Mouse (Mus musculus) left cerebral cortex, postnatal 25 days (tissue): ENCODE data around the gene Gm973. TPM values are rescaled to one million over a fixed set of nuclear protein-coding genes. Genes with fewer than 3 reads are reported as not detected.
A peak's percentile ranks its signal among the peaks of the same experiment; 100 is the strongest.

ENCODE experiments used
- DNase-seq, 2 experiments: peaks; one replicate each; pipeline ENCODE4 v3.0.0; 2022; ENCODE audit warnings: low spot score in 2 of 2, mixed read lengths in 1 of 2
- intact Hi-C: fragments of 180-260 bp; cut with DNase I; formaldehyde crosslinking; loops from one replicate; pipeline ENCODE4 v1.15.1; 2025
- total RNA-seq, 2 experiments: library from RNA; stranded (reverse); gene quantifications; 2 replicates each; pipeline ENCODE4 v1.2.3; 2021

Gm973 gene
- total RNA-seq, 2 experiments from 2014 or later = 8.3 to 9.2 TPM

DNA sequence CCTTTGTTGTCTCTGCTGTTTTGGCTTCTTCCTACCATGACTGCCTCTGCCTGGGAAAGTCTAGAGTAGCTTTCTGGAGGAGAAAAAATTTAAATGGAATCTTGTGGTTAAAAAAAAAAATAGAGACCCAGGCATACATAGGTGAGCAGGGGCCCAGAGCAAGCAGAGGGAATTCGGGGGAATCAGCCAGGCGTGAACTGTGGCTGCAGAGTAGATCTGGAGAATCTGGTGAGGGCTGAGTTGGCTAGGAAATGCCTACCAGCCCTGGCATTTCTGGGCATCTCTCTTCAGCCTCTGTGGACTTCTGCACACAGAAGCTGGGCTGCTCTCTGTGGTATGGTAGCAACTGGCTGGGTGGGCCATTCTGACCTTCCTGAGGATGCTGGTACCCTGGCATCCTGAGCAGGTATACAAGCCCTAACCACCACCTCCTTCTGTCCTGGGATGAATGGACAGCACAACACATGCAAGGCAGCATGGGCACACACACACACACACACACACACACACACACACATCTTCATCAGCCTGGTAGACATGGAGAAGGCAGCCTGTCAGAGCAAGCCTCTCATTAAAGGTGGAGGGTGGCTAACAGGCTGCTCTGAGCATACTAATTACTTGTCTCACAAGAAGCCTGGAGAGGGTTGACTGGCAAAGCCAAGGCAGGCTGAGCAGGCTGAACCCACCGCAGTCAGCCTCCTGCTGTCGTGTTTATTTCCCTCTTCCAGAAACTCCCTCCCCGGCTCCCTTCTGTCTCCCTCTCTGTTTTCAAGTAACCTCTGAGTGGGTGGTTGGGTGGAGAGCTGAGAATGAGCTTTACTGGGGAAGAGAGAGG is 19.1 kb downstream of the Gm973 start:
- DNase-seq = peak; percentile 35 to 69
- intact Hi-C loops = no loop called here

DNA sequence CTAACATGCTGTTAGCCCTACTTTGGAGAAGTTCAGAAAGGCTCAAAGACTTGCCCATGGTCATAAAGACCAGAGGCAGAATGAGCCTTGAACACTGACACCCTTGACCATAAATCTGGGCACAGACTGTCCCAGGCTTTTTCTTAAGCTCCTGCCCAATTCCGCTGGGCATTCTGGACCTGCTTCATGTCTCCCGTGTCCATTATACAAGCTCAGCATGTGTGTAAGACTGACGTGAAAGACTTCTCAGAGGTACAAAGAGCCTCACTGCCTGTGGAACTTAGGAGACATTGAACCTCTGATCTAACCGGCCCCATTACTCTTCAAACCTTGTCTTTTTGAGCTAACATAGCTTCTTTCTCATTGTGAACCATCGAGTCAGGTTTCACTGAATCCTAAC is 22.3 kb downstream of the Gm973 start:
- intact Hi-C loops = no loop called here
- DNase-seq = no peak

DNA sequence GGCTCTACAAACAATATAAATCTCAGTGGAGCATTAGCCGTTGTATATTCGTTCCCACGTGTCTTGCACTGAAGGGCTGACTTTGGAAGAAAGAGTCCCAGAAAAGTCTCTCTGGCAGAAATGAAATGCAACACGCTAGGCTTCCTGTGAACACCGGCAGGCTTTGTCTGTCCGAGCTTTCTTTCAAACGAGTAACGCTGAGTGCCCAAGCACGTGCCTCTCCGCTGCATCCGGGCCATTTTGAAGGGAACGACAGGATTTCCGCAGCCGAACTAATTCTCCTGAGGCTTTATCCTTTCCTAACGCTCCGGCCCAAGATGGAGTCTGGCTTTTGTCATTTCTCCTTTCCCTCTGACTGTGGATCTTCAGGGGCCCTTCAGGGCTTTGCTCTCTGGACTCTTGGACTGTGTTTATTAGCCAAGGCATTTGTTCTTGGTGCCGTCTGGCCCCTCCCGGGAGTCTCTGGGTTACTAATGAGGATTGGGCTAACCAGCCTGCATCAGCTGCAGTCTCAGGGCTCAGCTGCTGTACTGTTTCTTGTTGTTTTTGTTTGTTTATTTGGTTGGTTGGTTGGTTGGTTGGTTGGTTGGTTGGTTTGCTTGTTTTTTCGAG is 24.6 kb downstream of the Gm973 start:
- intact Hi-C loops = no loop called here
- no peak for DNase-seq

DNA sequence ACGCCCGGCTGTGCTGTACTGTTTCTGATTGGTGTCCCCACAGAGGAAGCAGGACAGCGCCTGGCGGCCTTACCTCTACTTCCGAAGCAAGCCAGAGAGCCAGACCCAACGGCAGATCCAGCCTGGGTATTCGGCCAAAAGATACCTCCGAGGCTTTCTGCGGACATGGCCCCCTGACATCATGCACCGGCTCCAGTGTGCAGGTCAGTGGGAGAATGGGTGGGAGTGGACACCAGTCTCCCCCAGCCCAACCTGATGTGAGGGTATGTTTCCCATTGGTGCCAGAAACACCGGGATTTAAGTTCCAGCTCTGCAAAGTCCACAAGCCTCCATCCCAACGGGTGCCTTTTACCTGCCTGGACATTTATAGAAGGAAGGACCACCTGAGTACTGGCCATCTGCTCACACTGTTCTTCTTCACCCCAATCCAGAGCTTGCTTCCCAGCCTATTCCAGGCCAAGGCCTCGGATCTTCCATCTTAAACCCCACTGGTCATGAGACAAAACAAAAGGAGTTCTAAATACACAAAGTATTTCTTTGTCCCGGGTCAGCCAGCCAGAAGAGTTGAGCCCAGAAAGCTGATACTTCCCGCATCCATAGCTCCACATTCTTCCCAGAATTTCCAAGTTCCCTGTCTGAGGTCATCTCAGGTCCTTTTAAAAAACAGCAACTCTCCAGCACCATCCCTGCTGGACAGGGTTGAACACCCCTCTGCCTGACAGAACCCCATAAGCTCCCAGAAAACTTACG is 25.4 kb downstream of the Gm973 start:
- no peak for DNase-seq
- intact Hi-C loops = no loop called here

DNA sequence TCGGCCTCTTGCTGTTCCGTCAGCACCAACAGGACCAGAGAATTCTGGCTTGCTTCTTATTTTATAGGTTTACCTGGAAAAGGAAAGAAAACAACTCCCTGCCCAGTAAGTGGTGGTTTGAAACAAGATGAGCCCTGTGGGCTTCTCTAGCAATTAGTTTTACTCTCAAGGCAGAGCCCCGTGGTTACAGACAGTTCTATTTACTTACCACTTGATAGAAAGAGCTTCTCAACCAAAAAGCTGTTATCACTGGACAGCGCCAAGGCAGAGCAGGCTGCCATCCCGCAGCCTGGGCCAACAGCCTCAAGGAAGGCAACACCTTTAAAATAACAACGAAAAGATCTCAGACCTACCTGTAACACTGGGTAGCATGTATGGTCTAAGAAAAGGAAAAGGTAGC is 26.2 kb downstream of the Gm973 start:
- intact Hi-C loops = no loop called here
- DNase-seq = no peak

DNA sequence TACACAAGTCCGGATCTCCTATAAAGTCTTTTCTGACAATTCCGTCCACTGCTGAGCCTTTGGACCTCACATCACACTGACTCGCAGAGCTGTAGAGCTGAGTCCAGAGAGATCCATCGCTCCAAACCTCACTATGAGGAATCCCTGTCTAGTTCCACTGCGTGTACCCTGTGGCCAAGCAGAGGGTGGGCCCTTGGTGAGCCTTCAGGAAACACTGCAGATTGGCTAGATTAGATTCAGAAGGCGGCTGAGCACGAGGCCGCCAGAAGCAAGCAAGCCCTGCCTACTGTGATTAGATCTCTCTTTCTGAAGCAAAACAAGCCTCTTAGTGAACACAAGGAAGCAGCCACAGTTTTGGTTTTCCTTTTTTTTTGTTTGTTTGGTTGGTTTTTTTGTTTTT is 27.8 kb downstream of the Gm973 start:
- no peak for DNase-seq
- intact Hi-C loops = no loop called here

DNA sequence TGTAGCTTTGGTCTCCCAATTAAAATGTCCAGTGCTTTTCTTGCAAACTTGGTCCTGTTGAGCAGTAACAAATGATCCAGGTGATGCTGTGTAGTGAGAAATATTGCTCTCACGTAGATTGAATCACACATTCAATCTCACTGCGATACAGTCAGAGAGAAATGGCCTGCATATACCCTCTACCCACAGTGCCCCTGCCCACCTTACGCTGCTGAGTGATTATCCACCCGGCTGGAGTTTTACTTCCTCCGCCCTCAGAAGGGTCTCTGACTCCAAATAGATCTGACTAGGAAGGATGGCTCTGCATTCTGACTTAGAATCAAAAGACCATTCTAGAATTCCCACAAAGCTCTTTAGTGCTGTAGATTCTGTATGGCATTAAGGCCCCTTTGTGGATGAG is 32.4 kb downstream of the Gm973 start:
- intact Hi-C loops = no loop called here
- no peak for DNase-seq

DNA sequence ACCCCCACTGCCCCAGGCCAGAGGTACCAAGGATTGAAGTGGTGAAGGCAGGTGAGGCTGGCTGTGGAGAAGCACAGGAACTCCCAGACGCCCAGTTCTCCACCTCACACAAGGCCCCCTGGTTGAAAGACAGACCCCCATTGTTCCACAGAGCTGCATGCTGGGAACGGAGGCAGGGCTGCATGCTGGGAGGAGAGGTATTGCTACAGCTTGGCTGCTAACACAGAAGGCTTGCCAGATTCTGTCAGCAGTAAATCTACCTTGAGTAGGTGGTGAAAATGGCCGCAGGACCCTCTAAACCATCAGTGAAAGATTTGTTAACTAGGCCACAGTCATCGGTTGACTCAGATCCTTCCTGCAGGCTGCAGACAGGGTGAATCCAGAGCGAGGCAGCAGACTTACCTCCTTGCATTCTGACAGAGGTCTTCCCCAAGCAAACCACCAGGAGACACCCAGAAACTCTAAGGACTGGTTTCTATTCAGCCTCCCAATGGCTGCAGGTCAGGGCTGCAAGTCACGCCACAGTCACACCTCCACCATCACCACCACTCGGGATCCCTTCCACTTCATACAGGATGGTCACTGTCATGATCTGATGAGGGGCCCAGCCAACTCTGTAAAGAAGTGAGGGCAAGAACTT is 33.1 kb downstream of the Gm973 start:
- intact Hi-C loops = no loop called here
- DNase-seq = no peak

DNA sequence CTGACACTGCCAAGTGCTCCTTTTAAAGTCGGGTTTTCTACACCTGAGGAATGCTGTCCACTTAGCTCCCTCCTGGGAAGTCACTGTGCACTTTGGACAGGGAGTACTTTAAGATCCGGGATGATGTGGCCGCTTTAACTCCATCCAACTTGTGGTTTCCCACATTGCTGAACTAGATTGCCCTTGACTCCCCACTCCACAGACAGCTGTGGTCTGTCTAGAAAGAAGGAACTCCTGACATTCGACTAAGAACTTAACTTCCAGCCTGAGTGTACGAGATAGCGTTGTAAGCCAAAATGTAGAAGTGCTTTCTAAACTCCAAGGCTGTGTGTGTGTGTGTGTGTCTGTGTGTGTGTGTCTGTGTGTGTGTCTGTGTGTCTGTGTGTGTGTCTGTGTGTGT is 34.2 kb downstream of the Gm973 start:
- intact Hi-C loops = no loop called here
- no peak for DNase-seq

DNA sequence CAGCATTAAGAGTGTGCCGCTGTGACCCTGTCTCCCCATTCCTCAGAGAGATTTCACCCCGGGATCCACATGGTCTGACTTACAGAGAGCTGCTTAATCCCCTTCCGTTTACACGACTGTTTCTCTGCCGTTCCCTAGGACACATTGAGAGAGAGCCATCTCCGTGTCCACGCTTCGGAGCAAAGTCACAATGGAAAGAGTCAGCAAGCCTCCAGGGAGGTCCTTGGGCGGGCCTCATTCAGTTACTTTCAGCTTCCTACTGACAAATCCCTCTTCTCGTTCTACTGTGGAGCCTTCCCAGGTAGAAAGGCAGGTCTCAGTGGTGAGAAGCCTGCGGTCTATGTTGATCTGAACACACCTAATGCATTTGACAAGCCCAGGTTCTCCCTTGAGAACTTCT is 34.9 kb downstream of the Gm973 start:
- intact Hi-C loops = no loop called here
- no peak for DNase-seq

DNA sequence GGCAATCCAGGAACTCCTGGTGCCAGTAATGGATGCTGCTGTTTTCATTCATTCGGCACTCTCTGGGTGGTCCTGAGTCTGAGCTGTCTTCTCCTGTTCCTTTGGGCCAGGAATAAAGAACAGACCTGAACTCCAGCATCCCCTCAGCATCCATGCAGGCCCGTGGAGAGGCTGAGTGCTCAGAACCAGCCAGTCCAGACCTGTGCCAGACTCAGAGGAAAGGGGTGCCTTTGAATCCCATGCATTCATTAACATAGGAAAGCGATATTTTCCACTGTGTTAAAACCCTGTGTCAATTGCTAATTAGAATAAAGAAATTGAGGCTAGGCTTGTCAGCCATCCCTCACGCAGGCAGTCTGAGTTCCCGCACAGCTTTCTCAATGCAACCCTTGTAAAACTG is 37.6 kb downstream of the Gm973 start:
- DNase-seq = no peak
- intact Hi-C loops = no loop called here

DNA sequence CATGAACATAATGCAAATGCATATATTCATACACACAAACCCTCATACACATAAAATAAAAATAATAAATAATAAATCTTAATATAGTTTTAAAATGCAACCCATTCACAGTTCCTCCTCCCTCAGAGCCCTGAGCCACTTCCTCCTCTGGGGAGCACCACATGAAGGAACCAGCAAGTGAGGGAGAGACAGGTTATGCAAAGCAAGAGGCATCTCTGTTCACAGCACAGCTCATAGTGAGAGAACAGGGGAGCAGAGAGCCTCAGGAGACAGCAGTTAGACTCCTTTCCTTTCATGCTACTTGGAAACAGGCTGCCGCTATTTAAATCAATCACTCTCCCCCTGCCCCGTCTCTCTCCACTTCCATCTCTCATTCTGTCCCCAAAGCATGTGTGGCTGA is 47.5 kb downstream of the Gm973 start:
- intact Hi-C loops = no loop called here
- DNase-seq = no peak

DNA sequence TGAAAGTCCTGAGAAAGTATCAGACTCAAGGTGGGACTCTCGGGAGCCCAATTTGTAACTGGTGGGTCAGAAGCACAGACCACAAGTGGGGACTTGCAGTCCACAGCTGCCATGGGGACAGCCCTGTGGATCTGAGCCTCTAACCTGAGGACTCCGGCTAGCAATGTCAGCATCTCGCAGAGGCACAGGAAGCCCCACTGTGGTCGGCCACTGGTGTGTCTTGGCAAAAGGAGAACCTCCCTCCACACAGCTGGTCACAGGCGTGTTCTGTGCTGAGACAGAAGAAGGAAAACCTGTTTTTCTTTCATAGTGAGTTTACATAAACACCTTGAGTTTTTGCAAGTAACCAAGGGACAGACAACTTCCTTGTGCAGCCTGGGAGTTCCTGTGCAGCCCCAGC is 49.7 kb downstream of the Gm973 start:
- intact Hi-C loops = no loop called here
- DNase-seq = no peak

DNA sequence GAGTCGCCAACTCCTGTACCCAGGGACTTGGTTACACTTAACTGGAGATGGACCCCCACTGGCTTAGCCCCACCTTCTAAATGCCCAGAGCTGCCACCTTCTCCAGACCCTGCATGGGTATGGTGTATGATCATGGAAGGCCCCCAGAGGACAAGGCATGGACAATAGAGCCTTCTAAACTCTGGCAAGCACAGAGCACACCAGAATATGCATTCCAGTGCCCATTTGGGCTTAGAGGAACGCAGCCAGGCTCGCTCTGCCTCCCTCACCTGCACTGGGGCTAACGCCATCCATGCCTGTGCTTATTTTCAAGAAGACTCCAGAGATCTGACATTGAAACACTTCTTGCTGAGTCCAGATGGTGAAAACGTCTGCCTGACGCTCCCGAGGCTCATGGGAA is 50.2 kb downstream of the Gm973 start:
- intact Hi-C loops = no loop called here
- no peak for DNase-seq

DNA sequence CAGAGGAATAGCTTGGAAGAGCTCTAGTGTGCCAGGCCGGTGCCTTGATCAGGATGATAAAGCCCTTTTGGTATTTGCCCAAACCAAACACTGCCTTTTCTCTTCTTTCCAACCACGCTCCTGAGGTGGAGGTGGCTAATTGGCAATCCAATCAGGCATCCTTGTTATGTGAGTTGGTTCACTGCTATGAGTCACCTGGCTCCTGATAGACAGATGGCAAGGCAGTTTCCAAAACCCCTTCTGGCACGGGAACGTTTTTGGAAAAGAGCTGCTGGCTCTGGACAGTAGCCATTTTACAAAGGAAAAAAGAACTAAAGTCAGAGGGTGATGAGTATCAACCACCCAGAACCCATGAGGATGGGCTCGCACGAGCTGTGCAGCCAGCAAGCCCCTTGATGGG is 50.9 kb downstream of the Gm973 start:
- peak in 1 of 2 experiments; percentile 45 for DNase-seq
- intact Hi-C loops = no loop called here

DNA sequence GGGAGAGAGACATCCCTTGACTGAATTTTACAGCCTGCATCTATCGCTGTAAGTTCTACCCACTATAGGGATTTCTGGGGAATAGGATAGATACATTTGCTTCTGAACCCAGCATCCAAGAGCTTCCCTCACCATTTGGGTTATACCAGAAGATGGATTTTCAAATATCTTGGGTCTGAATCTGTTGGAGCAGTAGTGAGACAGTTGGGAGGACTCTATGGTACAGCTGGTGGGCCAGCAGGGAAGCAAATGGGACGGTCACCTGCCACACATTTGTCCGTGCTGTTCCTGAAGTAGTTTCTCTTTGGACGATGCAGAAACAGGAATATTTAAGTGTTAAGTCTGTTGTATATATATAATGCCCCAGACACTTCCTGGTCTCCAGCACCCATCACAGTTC is 51.5 kb downstream of the Gm973 start:
- DNase-seq = no peak
- intact Hi-C loops = no loop called here

DNA sequence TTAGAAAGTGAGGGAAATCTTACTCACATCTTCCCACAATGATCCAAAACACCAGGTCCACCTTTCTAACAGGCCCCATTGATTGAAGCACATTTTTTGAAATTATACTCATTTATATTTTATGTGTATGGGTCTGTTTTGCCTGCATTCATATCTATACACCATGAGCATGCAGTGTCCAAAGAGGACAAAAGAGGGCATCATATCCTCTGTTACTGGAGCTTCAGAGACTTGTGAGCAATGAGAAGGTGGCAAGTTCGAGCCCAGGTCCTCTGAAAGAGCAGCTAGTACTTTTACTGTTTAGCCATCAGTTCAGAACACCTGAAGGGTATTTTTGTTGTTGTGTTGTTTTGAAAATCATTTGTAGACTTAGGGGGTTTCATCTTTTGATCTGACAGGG is 52.2 kb downstream of the Gm973 start:
- DNase-seq = no peak
- intact Hi-C loops = no loop called here

DNA sequence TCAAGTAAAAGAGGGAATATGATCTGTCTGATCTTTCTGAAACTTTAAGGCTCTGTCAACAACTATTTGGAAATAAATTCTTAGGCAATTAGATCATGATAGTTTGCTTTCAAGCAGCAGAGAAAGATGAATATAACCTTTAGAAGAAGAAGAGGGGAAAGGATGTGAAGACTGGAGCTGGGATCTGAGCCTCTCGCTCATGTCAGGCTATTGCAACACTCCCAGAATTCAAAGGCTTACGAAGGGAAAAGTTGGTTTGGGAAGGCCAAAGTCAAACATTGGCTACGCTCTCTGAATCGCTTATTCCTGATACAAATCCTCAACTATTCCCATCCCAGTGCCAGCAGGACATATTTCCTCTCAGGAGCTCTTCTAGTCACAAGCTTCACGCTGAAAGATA is 53.2 kb downstream of the Gm973 start:
- intact Hi-C loops = no loop called here
- DNase-seq = no peak

DNA sequence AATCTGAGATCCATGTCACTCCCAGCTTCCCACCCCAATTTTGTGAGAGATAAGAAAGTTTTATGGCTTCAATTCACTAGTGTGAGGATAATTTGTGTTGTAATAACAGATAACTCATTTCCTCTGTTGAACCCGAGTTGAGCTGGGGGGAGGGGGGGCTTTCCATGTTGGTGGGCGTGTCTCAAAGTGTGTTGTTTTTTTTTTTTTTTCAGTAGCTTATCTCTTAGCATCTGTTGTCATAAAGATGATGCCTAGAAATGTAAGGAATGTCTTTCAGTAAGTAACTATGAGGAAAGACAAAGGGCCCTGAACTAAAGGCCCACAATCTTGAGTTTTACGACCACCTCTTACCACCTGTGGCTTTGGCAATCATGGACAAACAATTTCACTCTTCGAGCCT is 54.7 kb downstream of the Gm973 start:
- intact Hi-C loops = no loop called here
- no peak for DNase-seq

DNA sequence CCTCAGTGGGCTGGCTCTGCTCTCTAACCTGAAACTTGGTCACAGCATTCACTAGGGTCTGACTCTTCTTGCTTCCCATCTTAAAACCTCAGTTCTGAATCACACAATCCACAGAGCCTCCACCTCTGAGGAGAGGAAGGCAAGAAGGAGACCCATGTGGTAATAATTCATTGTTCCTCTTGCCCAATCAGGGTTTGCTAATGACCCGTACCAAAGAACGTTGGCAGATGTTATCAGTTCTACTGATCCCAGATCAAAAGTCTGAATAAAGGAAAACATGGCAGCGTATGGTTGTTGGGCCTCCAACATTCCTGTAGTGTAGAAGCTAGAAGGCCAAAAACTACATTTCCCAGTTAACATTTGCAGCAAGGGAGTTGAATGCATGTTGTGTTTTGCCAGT is 55.4 kb downstream of the Gm973 start:
- no peak for DNase-seq
- intact Hi-C loops = no loop called here

DNA sequence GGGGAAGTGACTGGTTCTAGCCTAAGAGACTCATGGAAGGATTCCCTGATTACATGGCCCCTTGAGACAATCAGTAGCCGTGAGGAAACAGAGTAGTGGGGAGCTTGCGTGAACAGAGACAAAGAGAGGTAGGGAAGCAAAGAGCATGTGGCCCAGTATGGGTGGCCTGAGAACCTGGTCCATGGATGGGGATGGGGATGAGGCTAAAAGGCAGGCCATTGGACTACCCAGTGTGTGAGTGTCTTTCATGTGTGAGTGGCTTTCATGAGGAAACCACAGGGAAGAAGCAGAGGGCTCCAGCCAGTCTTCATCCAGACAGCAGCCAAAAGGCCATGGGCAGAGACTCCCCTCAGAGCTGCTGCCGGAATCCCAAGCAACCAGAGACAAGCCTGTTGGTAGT is 57.8 kb downstream of the Gm973 start:
- intact Hi-C loops = no loop called here
- DNase-seq = no peak
